Mouse (Mus musculus): ENCODE measurements around the gene Zfr2. TPM values are rescaled to one million over a fixed set of nuclear protein-coding genes. Genes with fewer than 3 reads are reported as not detected.

The Zfr2 gene
- polyA plus RNA-seq, 1 experiment = 34.4 TPM

GRCm38 (mm10) chr10:81247804-81248203, 14.8 kb downstream of the Zfr2 start:
- DNase-seq (ENCODE audit: low spot score) = no peak

- no peak for DNase-seq (ENCODE audit: low spot score)
Measured at GRCm38 (mm10) chr10:81249442-81249841, 16.5 kb downstream of the Zfr2 start.

GRCm38 (mm10) chr10:81252424-81253419, 19.8 kb downstream of the Zfr2 start, which contains the start of gene Matk:
Gene Matk (plus strand): TSS chr10:81252935.
- DNase-seq (ENCODE audit: low spot score) = no peak

GRCm38 (mm10) chr10:81254886-81255285, 21.9 kb downstream of the Zfr2 start:
- no peak for DNase-seq (ENCODE audit: low spot score)

GRCm38 (mm10) chr10:81257158-81258039, 24.4 kb downstream of the Zfr2 start:
- no peak for DNase-seq (ENCODE audit: low spot score)

GRCm38 (mm10) chr10:81259225-81259884, 26.4 kb downstream of the Zfr2 start:
- DNase-seq (ENCODE audit: low spot score) = no peak

GRCm38 (mm10) chr10:81261025-81261424, 28.1 kb downstream of the Zfr2 start:
- no peak for DNase-seq (ENCODE audit: low spot score)

GRCm38 (mm10) chr10:81265540-81265939, 32.6 kb downstream of the Zfr2 start:
- DNase-seq (ENCODE audit: low spot score) = no peak

- peak; percentile 98 for DNase-seq (ENCODE audit: low spot score)
Measured at GRCm38 (mm10) chr10:81266211-81267105, 33.5 kb downstream of the Zfr2 start, which contains the start of the genes Mrpl54 and Apba3. Gene Mrpl54 (minus strand): TSS chr10:81266934. Gene Apba3 (plus strand): TSS chr10:81266960.

GRCm38 (mm10) chr10:81268056-81268455, 35.1 kb downstream of the Zfr2 start:
- DNase-seq (ENCODE audit: low spot score) = peak; percentile 69

GRCm38 (mm10) chr10:81268643-81269412, 35.9 kb downstream of the Zfr2 start:
- DNase-seq (ENCODE audit: low spot score) = no peak

- no peak for DNase-seq (ENCODE audit: low spot score)
Measured at GRCm38 (mm10) chr10:81272356-81272755, 39.4 kb downstream of the Zfr2 start.

GRCm38 (mm10) chr10:81273842-81274241, 40.9 kb downstream of the Zfr2 start:
- DNase-seq (ENCODE audit: low spot score) = no peak

GRCm38 (mm10) chr10:81277676-81278075, 44.7 kb downstream of the Zfr2 start:
- no peak for DNase-seq (ENCODE audit: low spot score)

- DNase-seq (ENCODE audit: low spot score) = no peak
Measured at GRCm38 (mm10) chr10:81279496-81279895, 46.5 kb downstream of the Zfr2 start.

GRCm38 (mm10) chr10:81284189-81284588, 51.2 kb downstream of the Zfr2 start:
- DNase-seq (ENCODE audit: low spot score) = no peak

- DNase-seq (ENCODE audit: low spot score) = no peak
Measured at GRCm38 (mm10) chr10:81284719-81285118, 51.8 kb downstream of the Zfr2 start.

- DNase-seq (ENCODE audit: low spot score) = peak; percentile 86
Measured at GRCm38 (mm10) chr10:81285694-81286450, 52.9 kb downstream of the Zfr2 start.

- no peak for DNase-seq (ENCODE audit: low spot score)
Measured at GRCm38 (mm10) chr10:81286586-81286985, 53.6 kb downstream of the Zfr2 start.
